Mouse (Mus musculus) heart, adult 2 months (tissue): ENCODE results near the gene Rps19bp1.

Source experiments
- CTCF ChIP-seq: fragments of 200-600 bp; IDR thresholded peaks from 2 replicates; pipeline ENCODE4 v1.8.1; 2022; ENCODE audit warnings: antibody characterized with exemption, mild to moderate bottlenecking, moderate library complexity
- EP300 ChIP-seq: fragments of 200-500 bp; IDR thresholded peaks from 2 replicates; pipeline ENCODE4 v1.6.1; 2011; ENCODE audit warnings: low read depth, low read length, control low read depth; ENCODE audit not compliant: insufficient read depth
- POLR2A ChIP-seq: fragments of 200-500 bp; IDR thresholded peaks from 2 replicates; pipeline ENCODE4 v1.6.1; 2011; ENCODE audit warnings: mild to moderate bottlenecking, low read depth, low read length, control low read depth; ENCODE audit not compliant: insufficient read depth

DNA sequence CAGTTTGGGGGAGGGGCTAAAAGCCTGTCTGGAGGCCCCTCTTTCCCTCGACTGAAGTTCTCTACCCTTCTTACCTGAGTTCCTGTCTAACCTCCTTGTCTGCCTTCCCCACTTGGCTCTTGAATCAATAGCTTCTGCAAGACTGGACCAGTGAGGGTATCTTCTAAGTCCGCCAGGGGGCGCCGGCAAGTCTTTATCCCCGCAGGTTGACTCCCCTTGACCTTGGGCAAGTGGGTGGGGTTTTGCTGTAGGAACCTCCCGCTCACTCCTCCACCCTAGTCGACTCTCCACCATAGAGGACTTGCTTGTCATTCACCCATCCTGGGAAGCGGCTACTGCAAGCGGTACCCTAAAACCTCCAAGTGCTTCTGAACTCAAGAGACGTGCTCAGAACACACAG lies 25.3 kb upstream of the Rps19bp1 start:
- peak; percentile 80 for TF ChIP-seq CTCF
- no peak for TF ChIP-seq EP300
- no peak for TF ChIP-seq POLR2A
